Mouse (Mus musculus) forebrain, embryonic 11.5 days (tissue): ENCODE data around the gene Ano6. TPM values are rescaled to one million over a fixed set of nuclear protein-coding genes. Genes with fewer than 3 reads are reported as not detected.

Experiments
- microRNA-seq: library from miRNA; unstranded; fragments of <30 nt; microRNA quantifications from one replicate; pipeline ENCODE4, GENCODE M21; 2016; ENCODE audit not compliant: insufficient number of aligned reads
- polyA plus RNA-seq: library from polyadenylated mRNA; unstranded; fragments of >200 nt; fragmentation: Nextera tagmentation; extraction: Ambion mirVana; gene quantifications from 2 replicates; pipeline ENCODE4 v1.2.1, GENCODE M21; 2014

Ano6 gene
- polyA plus RNA-seq, 1 experiment from 2014 or later, result 40.3 TPM

Small RNA genes within 50 kb of the gene (microRNA-seq; reads per million reads assigned to microRNA genes)
- gene Gm25070, result not detected

Other genes with a start within 250 kb of the Ano6 start
- 0.44 and 1.3 TPM in 2 replicates for gene Dbx2, start 134.9 kb upstream of the Ano6 start, polyA plus RNA-seq